Comparison of ENCODE assay signal across 8 mouse cellular contexts in genomic region chr17:8525225-8525721, GRCm38 (mm10). TPM values are rescaled to one million over a fixed set of nuclear protein-coding genes. Genes with fewer than 3 reads are reported as not detected.
DNase-seq lines count a peak whose midpoint lies in the region; ATAC-seq and TF ChIP-seq lines count a peak whose summit lies in the region.

Gene Pde10a, plus strand, starts transcription at chr17:8525372.

- WGBS in forebrain, embryonic 15.5 days: 1% methylated on average over 22 of the region's 22 CpGs
- WGBS in hindbrain, embryonic 16.5 days: under 1% methylated on average over 22 of the region's 22 CpGs
- 2% methylated on average over 22 of the region's 22 CpGs for WGBS in limb, embryonic 15.5 days

- peak within 1 kb of the TSS; percentile 67 for H3K4me3 ChIP-seq in left cerebral cortex, adult 2 months
- H3K4me3 ChIP-seq in brown adipose tissue, adult 24 weeks (ENCODE audit: insufficient read depth, low read depth, low read length): peak within 1 kb of the TSS; percentile 51
- peak within 1 kb of the TSS; percentile 60 for H3K4me3 ChIP-seq in forebrain, embryonic 15.5 days
- H3K4me3 ChIP-seq in hindbrain, embryonic 16.5 days (ENCODE audit: low read length): peak within 1 kb of the TSS; percentile 63
- H3K4me3 ChIP-seq in limb, embryonic 15.5 days: peak within 1 kb of the TSS; percentile 48

- peak within 1 kb of the TSS; percentile 93 for H3K4me2 ChIP-seq in forebrain, embryonic 15.5 days (replicated peaks)
- peak within 1 kb of the TSS; percentile 97 for H3K4me2 ChIP-seq in hindbrain, embryonic 16.5 days (ENCODE audit: low read length)
- peak within 1 kb of the TSS; percentile 92 for H3K4me2 ChIP-seq in limb, embryonic 15.5 days

- TF ChIP-seq CTCF in left cerebral cortex, adult 2 months (IDR thresholded peaks at IDR 0.05): no peak

- intact Hi-C loops in left cerebral cortex, adult 2 months (cut with DNase I): loop anchor here (1.0 to 5.0 kb wide), 3 partner anchors 38 to 67 kb away; no protein-coding TSS in a partner anchor

- H3K36me3 ChIP-seq in forebrain, embryonic 15.5 days: no peaks in the 10 kb centered on the region
- no peaks in the 10 kb centered on the region for H3K36me3 ChIP-seq in hindbrain, embryonic 16.5 days (ENCODE audit: control insufficient read depth, insufficient read depth, low read length)
- no peaks in the 10 kb centered on the region for H3K36me3 ChIP-seq in limb, embryonic 15.5 days

- H3K27ac ChIP-seq in left cerebral cortex, adult 2 months: peak within 1 kb of the TSS; percentile 94
- H3K27ac ChIP-seq in brown adipose tissue, adult 24 weeks (replicated peaks; ENCODE audit: low read depth, low read length): no peak within 1 kb of the TSS
- H3K27ac ChIP-seq in forebrain, embryonic 15.5 days (replicated peaks): 0 out of 2 replicates have a peak within 1 kb of the TSS, but pooled peaks have one; percentile 41
- peak within 1 kb of the TSS; percentile 70 for H3K27ac ChIP-seq in hindbrain, embryonic 16.5 days (ENCODE audit: low read depth, low read length)
- H3K27ac ChIP-seq in limb, embryonic 15.5 days: no peak within 1 kb of the TSS

- no peaks in the 10 kb centered on the region for H3K9me3 ChIP-seq in forebrain, embryonic 15.5 days
- 0 out of 2 replicates have a peak, but pooled peaks cover 2% of the 10 kb centered on the region for H3K9me3 ChIP-seq in hindbrain, embryonic 16.5 days (ENCODE audit: control insufficient read depth, low read length)
- no peaks in the 10 kb centered on the region for H3K9me3 ChIP-seq in limb, embryonic 15.5 days

- ATAC-seq in forebrain, embryonic 15.5 days (replicated peaks): peak; percentile 3; the same call in 1 of the 2 replicates
- peak; percentile 31 for ATAC-seq in hindbrain, embryonic 16.5 days
- ATAC-seq in limb, embryonic 15.5 days (ENCODE audit: insufficient number of reproducible peaks, low FRiP score, low TSS enrichment, low read depth): no peak

- H3K27me3 ChIP-seq in forebrain, embryonic 15.5 days: peaks cover 19% of the 10 kb centered on the region
- H3K27me3 ChIP-seq in hindbrain, embryonic 16.5 days (replicated peaks; ENCODE audit: control insufficient read depth, insufficient read depth, low read length): peaks cover 7% of the 10 kb centered on the region; the same call in 1 of the 2 replicates
- peaks cover 66% of the 10 kb centered on the region for H3K27me3 ChIP-seq in limb, embryonic 15.5 days

- peak within 1 kb of the TSS; percentile 70 for H3K9ac ChIP-seq in forebrain, embryonic 15.5 days (replicated peaks)
- peak within 1 kb of the TSS; percentile 77 for H3K9ac ChIP-seq in hindbrain, embryonic 16.5 days (ENCODE audit: low read depth, low read length)
- peak within 1 kb of the TSS; percentile 33; the same call in 1 of the 2 replicates for H3K9ac ChIP-seq in limb, embryonic 15.5 days

- peaks cover 2% of the 10 kb centered on the region; the same call in 1 of the 2 replicates for H3K4me1 ChIP-seq in brown adipose tissue, adult 24 weeks (ENCODE audit: control insufficient read depth, insufficient read depth, insufficient read length, low read length)
- peaks cover 27% of the 10 kb centered on the region for H3K4me1 ChIP-seq in forebrain, embryonic 15.5 days
- H3K4me1 ChIP-seq in hindbrain, embryonic 16.5 days (ENCODE audit: control insufficient read depth, insufficient read depth, low read depth, low read length): peaks cover 23% of the 10 kb centered on the region
- peaks cover 30% of the 10 kb centered on the region for H3K4me1 ChIP-seq in limb, embryonic 15.5 days

- peak; percentile 38 to 47 for DNase-seq in left cerebral cortex, adult 2 months (ENCODE audit: extremely low spot score in 1 of 2, low spot score in 2 of 2)
- no peak for DNase-seq in left cerebral cortex, adult 11 months (ENCODE audit: low spot score)
- peak; percentile 61 to 65 for DNase-seq in right cerebral cortex, postnatal 10 days (ENCODE audit: low spot score in 2 of 2)
- DNase-seq in thymus, postnatal 0 days (ENCODE audit: low spot score): no peak

RNA-seq across cellular contexts. Expression of gene Pde10a, which starts in this region (rescaled TPM):
- total RNA-seq in left cerebral cortex, adult 2 months (2021): 100 to 1,000 TPM in 1 of 2 experiments, 10 to 100 TPM in 1; 78.0 to 113 TPM
- 0.99 and 1.1 TPM in 2 replicates for polyA plus RNA-seq in brown adipose tissue, adult 24 weeks (2012; ENCODE audit: insufficient read depth, insufficient read length, missing spikeins)
- 21.5 and 21.9 TPM in 2 replicates for polyA plus RNA-seq in forebrain, embryonic 15.5 days (2015; fragmentation: Nextera tagmentation; extraction: Ambion mirVana)
- 10.7 and 11.3 TPM in 2 replicates for polyA plus RNA-seq in hindbrain, embryonic 16.5 days (2015; fragmentation: Nextera tagmentation; extraction: Ambion mirVana)
- polyA plus RNA-seq in limb, embryonic 15.5 days (2015; fragmentation: Nextera tagmentation; extraction: Ambion mirVana): 1.8 and 3.1 TPM in 2 replicates
- polyA plus RNA-seq in thymus, postnatal 0 days (2015; fragmentation: Nextera tagmentation; extraction: Ambion mirVana): 3.1 and 3.3 TPM in 2 replicates

Comparison
In these comparisons a context has a peak if more than half of its experiments do, and no peak if none do; other contexts are left out.
1. DNase-seq: peak in left cerebral cortex, adult 2 months (2 of 2) and right cerebral cortex, postnatal 10 days (2 of 2); none in left cerebral cortex, adult 11 months (single experiment) and thymus, postnatal 0 days (single experiment).
2. H3K27ac ChIP-seq: peak in left cerebral cortex, adult 2 months (single experiment), forebrain, embryonic 15.5 days (single experiment) and hindbrain, embryonic 16.5 days (single experiment); none in brown adipose tissue, adult 24 weeks (single experiment) and limb, embryonic 15.5 days (single experiment).
3. Peak in every context shown above with its lines, with median percentiles within 50 percentile points of each other: H3K4me3 ChIP-seq, H3K4me2 ChIP-seq and H3K9ac ChIP-seq.